Mouse (Mus musculus) midbrain, embryonic 16.5 days (tissue): ENCODE data around the gene Ldb1. TPM values are rescaled to one million over a fixed set of nuclear protein-coding genes. Genes with fewer than 3 reads are reported as not detected.
"Not testable (repeated sequence)": the region's sequence is repeated elsewhere in the genome, so short reads cannot be mapped to it uniquely, and the experiment has no call there.

Source experiments
- ATAC-seq: fragments of 200-750 bp; cut with Nextera tagmentation; 2 replicates; pipeline ENCODE4 v1.8.0; 2017; ENCODE audit warnings: moderate TSS enrichment
- H3K27ac ChIP-seq: fragments of 300-500 bp; sonication (generic); 2 replicates; pipeline ENCODE4 v1.5.1; 2014; ENCODE audit warnings: mild to moderate bottlenecking, low read length, mixed read lengths
- H3K27me3 ChIP-seq: fragments of 300-500 bp; sonication (generic); 2 replicates; pipeline ENCODE4 v1.6.1; 2014; ENCODE audit warnings: low read depth, low read length, mixed read lengths; ENCODE audit not compliant: control insufficient read depth, insufficient read depth
- H3K36me3 ChIP-seq: fragments of 300-500 bp; sonication (generic); 2 replicates; pipeline ENCODE4 v1.6.1; 2014; ENCODE audit warnings: mild to moderate bottlenecking, low read length, moderate library complexity, mixed read lengths; ENCODE audit not compliant: control insufficient read depth, insufficient read depth
- H3K4me1 ChIP-seq: fragments of 300-500 bp; sonication (generic); 2 replicates; pipeline ENCODE4 v1.6.1; 2014; ENCODE audit warnings: mild to moderate bottlenecking, low read length, mixed read lengths; ENCODE audit not compliant: control insufficient read depth, insufficient read depth
- H3K4me2 ChIP-seq: fragments of 300-500 bp; sonication (generic); 2 replicates; pipeline ENCODE4 v1.6.1; 2014; ENCODE audit warnings: mild to moderate bottlenecking, low read length, mixed read lengths
- H3K4me3 ChIP-seq: fragments of 300-500 bp; sonication (generic); 2 replicates; pipeline ENCODE4 v1.5.1; 2014; ENCODE audit warnings: low read depth, mild to moderate bottlenecking, low read length, moderate library complexity, mixed read lengths
- H3K9ac ChIP-seq: fragments of 300-500 bp; sonication (generic); 2 replicates; pipeline ENCODE4 v1.6.1; 2014; ENCODE audit warnings: low read depth, low read length, mixed read lengths
- H3K9me3 ChIP-seq: fragments of 300-500 bp; sonication (generic); replicated peaks from 2 replicates; pipeline ENCODE4 v1.6.1; 2014; ENCODE audit warnings: mild to moderate bottlenecking, low read length, mixed read lengths; ENCODE audit not compliant: control insufficient read depth, poor library complexity, severe bottlenecking
- WGBS: fragments of 180-500 bp; shearing (Covaris S2); extraction: QIAGEN DNeasy Blood & Tissue Kit; methylation state at CpG from one replicate; pipeline ENCODE4 v1.1.7; 2014; 5-methylcytosine and 5-hydroxymethylcytosine counted together
- polyA plus RNA-seq: library from polyadenylated mRNA; unstranded; fragments of >200 nt; fragmentation: Nextera tagmentation; extraction: Ambion mirVana; gene quantifications from 2 replicates; pipeline ENCODE4 v1.2.1, GENCODE M21; 2015

The Ldb1 gene
- polyA plus RNA-seq, 1 experiment from 2014 or later: 88.1 TPM

DNA sequence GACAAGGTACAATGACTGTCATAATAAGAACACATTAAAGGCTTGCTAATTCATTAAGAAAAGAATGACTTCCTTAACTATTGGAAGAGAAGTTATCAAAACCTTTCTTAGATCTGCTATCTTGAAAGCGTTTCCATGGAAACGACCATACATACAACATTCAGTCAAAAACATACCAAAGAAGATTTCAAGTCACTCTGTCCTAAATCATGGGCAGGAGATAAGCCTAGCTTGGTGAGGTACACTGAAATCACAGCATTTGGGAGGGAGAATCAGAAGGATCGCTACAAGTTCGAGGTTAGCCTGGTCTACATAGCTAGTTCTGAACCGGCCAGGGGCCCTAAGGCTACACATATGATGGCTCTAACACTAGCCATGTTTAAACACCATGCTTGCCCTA is 47.6 kb downstream of the Ldb1 start:
- Histone ChIP-seq H3K4me1 (peaks cover 12% of the 10 kb centered on the region), H3K9ac (peak overlapping the region; percentile 94), H3K27me3 (no peaks in the 10 kb centered on the region), H3K4me2 (peak overlapping the region; percentile 64), H3K36me3 (no peaks in the 10 kb centered on the region), H3K9me3 (no peaks in the 10 kb centered on the region), H3K27ac (no peak overlapping the region; the same call in 1 of the 2 replicates), H3K4me3 (peak overlapping the region; percentile 75)
- no peak for ATAC-seq
- WGBS: 66% methylated on average over 5 of the region's 5 CpGs

DNA sequence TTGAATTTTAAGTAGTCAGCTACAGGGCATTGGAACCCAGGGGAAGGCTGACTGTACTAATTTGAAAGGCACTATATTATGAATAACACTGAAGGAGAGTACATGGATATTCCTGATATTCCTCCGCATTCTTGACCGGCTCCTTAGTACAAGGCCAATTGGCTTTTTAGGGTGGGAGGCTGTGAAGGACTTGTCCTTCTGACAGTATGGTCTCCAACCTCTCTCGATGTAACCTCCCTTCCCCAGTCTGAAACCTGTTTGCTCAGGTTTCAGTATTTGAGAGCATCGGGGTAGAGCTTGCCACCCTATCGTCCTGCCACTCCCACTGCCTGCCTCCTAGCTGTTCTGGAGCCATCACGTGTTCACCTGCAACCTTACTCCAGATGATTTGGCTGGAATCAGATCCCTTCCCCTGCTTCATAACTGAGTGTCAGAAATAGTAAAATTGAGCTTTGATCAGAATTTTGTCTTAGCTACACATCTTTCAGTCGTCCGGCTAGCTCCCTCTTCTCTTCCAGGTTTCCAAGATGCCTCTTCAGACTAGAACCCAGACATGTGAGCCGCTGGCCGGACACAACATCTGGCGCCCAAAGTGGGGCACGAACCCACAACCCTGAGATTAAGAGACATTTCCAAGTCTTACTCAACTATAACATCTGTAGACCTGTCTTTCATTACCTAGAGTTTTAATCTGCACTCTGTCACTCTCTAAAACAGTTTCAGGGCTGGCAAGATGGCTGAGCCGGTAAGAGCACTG is 50.9 kb downstream of the Ldb1 start:
- no peak overlapping the region for H3K27ac ChIP-seq
- H3K4me1 ChIP-seq: peaks cover 12% of the 10 kb centered on the region
- H3K27me3 ChIP-seq: no peaks in the 10 kb centered on the region
- no peaks in the 10 kb centered on the region for H3K9me3 ChIP-seq
- no peak overlapping the region for H3K4me2 ChIP-seq
- no peak for ATAC-seq
- H3K36me3 ChIP-seq: no peaks in the 10 kb centered on the region
- 98% methylated on average over 13 of the region's 13 CpGs for WGBS
- no peak overlapping the region for H3K9ac ChIP-seq
- no peak overlapping the region for H3K4me3 ChIP-seq

DNA sequence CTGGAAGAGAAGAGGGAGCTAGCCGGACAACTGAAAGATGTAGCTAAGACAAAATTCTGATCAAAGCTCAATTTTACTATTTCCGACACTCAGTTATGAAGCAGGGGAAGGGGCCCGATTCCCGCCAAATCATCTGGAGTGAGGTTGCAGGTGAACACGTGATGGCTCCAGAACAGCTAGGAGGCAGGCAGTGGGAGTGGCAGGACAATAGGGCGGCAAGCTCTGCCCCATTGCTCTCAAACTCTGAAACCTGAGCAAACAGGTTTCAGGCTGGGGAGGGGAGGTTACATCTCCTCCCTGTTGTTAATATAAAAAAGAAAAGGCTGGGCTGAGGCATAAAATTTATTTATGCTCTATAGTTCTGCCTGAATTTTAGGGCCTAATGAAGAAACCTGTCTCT is 51.6 kb downstream of the Ldb1 start:
- WGBS: 95% methylated on average over 6 of the region's 6 CpGs
- H3K27ac ChIP-seq, H3K9me3 ChIP-seq, H3K4me2 ChIP-seq, ATAC-seq, H3K36me3 ChIP-seq, H3K27me3 ChIP-seq, H3K9ac ChIP-seq, H3K4me3 ChIP-seq: not testable (repeated sequence)
- H3K4me1 ChIP-seq: peaks cover 10% of the 10 kb centered on the region

- 92% methylated on average over 3 of the region's 3 CpGs for WGBS
- Histone ChIP-seq H3K27me3 (no peaks in the 10 kb centered on the region), H3K9ac (no peak overlapping the region), H3K4me2 (no peak overlapping the region), H3K9me3 (no peaks in the 10 kb centered on the region), H3K4me1 (no peaks in the 10 kb centered on the region), H3K4me3 (no peak overlapping the region), H3K27ac (no peak overlapping the region), H3K36me3 (no peaks in the 10 kb centered on the region)
- ATAC-seq: no peak
Observed at GRCm38 (mm10) chr19:45991171-45991570, 53.8 kb downstream of the Ldb1 start.

- no peak for ATAC-seq
- H3K36me3 ChIP-seq: no peaks in the 10 kb centered on the region
- no peak overlapping the region for H3K9ac ChIP-seq
- H3K4me1 ChIP-seq: no peaks in the 10 kb centered on the region
- no peaks in the 10 kb centered on the region for H3K9me3 ChIP-seq
- H3K4me3 ChIP-seq: no peak overlapping the region
- no peaks in the 10 kb centered on the region for H3K27me3 ChIP-seq
- H3K4me2 ChIP-seq: no peak overlapping the region
- H3K27ac ChIP-seq: no peak overlapping the region
- WGBS: 89% methylated on average over 3 of the region's 3 CpGs
Observed at GRCm38 (mm10) chr19:45988238-45988637, 56.8 kb downstream of the Ldb1 start.

DNA sequence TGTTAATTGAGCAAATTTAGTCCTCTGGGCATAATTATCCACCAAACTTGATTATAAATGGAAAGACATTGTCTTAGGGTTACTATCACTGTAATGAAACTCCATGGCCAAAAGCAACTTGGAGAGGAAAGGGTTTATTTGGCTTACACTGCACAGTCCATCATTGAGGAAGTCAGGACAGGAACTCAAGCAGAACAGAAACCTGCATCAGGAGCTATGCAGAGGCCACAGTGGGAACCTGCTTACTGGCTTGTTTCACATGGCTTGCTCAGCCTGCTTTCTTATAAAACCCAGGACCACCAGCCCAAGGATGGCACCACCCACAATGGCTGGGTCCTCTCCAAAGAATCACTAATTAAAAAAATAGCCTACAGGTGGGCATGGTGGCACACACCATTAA is 60.6 kb downstream of the Ldb1 start:
- Histone ChIP-seq H3K4me3 (no peak overlapping the region), H3K27ac (no peak overlapping the region), H3K4me2 (no peak overlapping the region), H3K4me1 (no peaks in the 10 kb centered on the region), H3K27me3 (no peaks in the 10 kb centered on the region), H3K36me3 (no peaks in the 10 kb centered on the region), H3K9ac (no peak overlapping the region), H3K9me3 (no peaks in the 10 kb centered on the region)
- no peak for ATAC-seq

Other genes starting within 250 kb of the Ldb1 start
- gene Kcnip2, start 229.2 kb downstream of the Ldb1 start, polyA plus RNA-seq: 8.2 and 10.0 TPM in 2 replicates
- gene Armh3, start 46.7 kb downstream of the Ldb1 start, polyA plus RNA-seq: 23.4 and 25.6 TPM in 2 replicates
- gene Hps6, start 41.7 kb downstream of the Ldb1 start, polyA plus RNA-seq: 4.0 and 5.7 TPM in 2 replicates
- gene Pprc1, start 328 bp downstream of the Ldb1 start, polyA plus RNA-seq: 19.9 and 20.0 TPM in 2 replicates
- gene Nolc1, start 30.6 kb upstream of the Ldb1 start, polyA plus RNA-seq: 64.4 and 65.7 TPM in 2 replicates
- 0.15 and 0.17 TPM in 2 replicates for gene Elovl3, start 86.7 kb upstream of the Ldb1 start, polyA plus RNA-seq
- 1.6 and 2.0 TPM in 2 replicates for gene Pitx3, start 103.1 kb upstream of the Ldb1 start, polyA plus RNA-seq
- 62.8 and 66.9 TPM in 2 replicates for gene Gbf1, start 107.3 kb upstream of the Ldb1 start, polyA plus RNA-seq